Mouse (Mus musculus): ENCODE results near the gene Rab22a. TPM values are rescaled to one million over a fixed set of nuclear protein-coding genes. Genes with fewer than 3 reads are reported as not detected.

The Rab22a gene
- total RNA-seq, 2 experiments from 2014 or later: 28.6 to 29.6 TPM

Small RNA genes lying within 50 kb of the gene (microRNA-seq; reads per million reads assigned to microRNA genes)
- gene Mir6340: 0 reads per million in 2 experiments

Other genes with a start within 250 kb of the Rab22a start
- gene 1700021F07Rik, start 137.2 kb upstream of the Rab22a start, total RNA-seq (2021): not detected
- not detected for gene Ankrd60, start 81.4 kb upstream of the Rab22a start, total RNA-seq (2021)
- not detected for gene 1700010B08Rik, start 59.7 kb downstream of the Rab22a start, total RNA-seq (2021)
- gene Vapb, start 77.8 kb downstream of the Rab22a start, total RNA-seq (2021): 100 to 1,000 TPM; 121 to 132 TPM

Data from left cerebral cortex, adult 18-20 months (tissue).